Mouse (Mus musculus): Measurements from ENCODE around the gene Armc12. TPM values are rescaled to one million over a fixed set of nuclear protein-coding genes. Genes with fewer than 3 reads are reported as not detected.

Gene Armc12
- polyA plus RNA-seq (2012; ENCODE audit: insufficient read depth, low replicate concordance) = not detected in 2 replicates

GRCm38 (mm10) chr17:28530506-28530905, at the start of gene Armc12:
Armc12 (plus strand) TSS chr17:28530806.
- Histone ChIP-seq H3K9me3 (peaks cover 3% of the 10 kb centered on the region), H3K36me3 (replicated peaks; ENCODE audit: low read length) (no peaks in the 10 kb centered on the region), H3K4me1 (peaks cover 28% of the 10 kb centered on the region), H3K4me3 (replicated peaks) (no peak within 1 kb of the TSS), H3K27me3 (replicated peaks) (peaks cover 33% of the 10 kb centered on the region)
- TF ChIP-seq FLI1 (IDR thresholded peaks at IDR 0.05; ENCODE audit: low read length) (no peak), GATA1 (IDR thresholded peaks at IDR 0.05; ENCODE audit: borderline replicate concordance, low read length) (no peak)

GRCm38 (mm10) chr17:28484704-28485445, 45.7 kb upstream of the Armc12 start:
- Histone ChIP-seq H3K27me3 (replicated peaks) (no peaks in the 10 kb centered on the region), H3K9me3 (0 out of 2 replicates have a peak, but pooled peaks cover 3% of the 10 kb centered on the region), H3K36me3 (replicated peaks; ENCODE audit: low read length) (peaks cover 6% of the 10 kb centered on the region), H3K4me3 (replicated peaks) (peak overlapping the region; percentile 97), H3K4me1 (peaks cover 29% of the 10 kb centered on the region)
- TF ChIP-seq GATA1 (IDR thresholded peaks at IDR 0.05; ENCODE audit: borderline replicate concordance, low read length) (no peak), FLI1 (IDR thresholded peaks at IDR 0.05; ENCODE audit: low read length) (no peak)

DNA sequence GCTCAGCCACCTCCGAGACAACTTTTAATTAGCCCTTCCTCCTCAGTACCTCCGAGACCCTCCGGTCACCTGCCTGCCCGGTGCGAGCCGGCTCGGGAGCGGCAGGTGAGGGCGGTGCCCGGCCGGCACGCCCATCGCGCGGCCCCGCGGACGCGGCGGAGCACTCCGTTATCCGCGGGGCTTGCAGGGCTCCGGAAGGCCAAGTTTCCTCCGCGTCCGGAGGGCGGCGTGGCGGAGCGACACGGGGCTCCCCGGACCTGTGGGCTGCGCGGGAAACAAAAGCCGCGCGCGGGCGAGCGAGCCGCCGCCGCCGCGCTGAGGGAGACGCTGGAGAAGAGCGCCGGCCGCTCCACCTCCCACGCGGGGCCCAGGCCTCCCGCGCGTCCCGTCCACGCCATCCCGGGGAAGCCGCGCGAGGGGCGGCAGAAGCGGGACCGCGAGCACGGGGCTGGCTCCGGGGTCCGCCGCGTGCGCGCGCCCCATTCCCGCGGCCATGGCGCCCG, 45.1 kb upstream of the Armc12 start:
- Histone ChIP-seq H3K36me3 (replicated peaks; ENCODE audit: low read length) (peaks cover 3% of the 10 kb centered on the region), H3K9me3 (0 out of 2 replicates have a peak, but pooled peaks cover 3% of the 10 kb centered on the region)
- TF ChIP-seq FLI1 (IDR thresholded peaks at IDR 0.05; ENCODE audit: low read length) (no peak), GATA1 (IDR thresholded peaks at IDR 0.05; ENCODE audit: borderline replicate concordance, low read length) (no peak)

GRCm38 (mm10) chr17:28485977-28486400, 44.6 kb upstream of the Armc12 start:
- peaks cover 29% of the 10 kb centered on the region for H3K4me1 ChIP-seq
- H3K36me3 ChIP-seq (replicated peaks; ENCODE audit: low read length) = peaks cover 3% of the 10 kb centered on the region
- H3K4me3 ChIP-seq (replicated peaks) = peak overlapping the region; percentile 97
- H3K9me3 ChIP-seq = 0 out of 2 replicates have a peak, but pooled peaks cover 3% of the 10 kb centered on the region
- no peaks in the 10 kb centered on the region for H3K27me3 ChIP-seq (replicated peaks)
- TF ChIP-seq GATA1 (IDR thresholded peaks at IDR 0.05; ENCODE audit: borderline replicate concordance, low read length) (no peak), FLI1 (IDR thresholded peaks at IDR 0.05; ENCODE audit: low read length) (no peak)

More for the DNA sequence above, 45.1 kb upstream of the Armc12 start:
- peaks cover 29% of the 10 kb centered on the region for H3K4me1 ChIP-seq
- no peaks in the 10 kb centered on the region for H3K27me3 ChIP-seq (replicated peaks)
- peak overlapping the region; percentile 97 for H3K4me3 ChIP-seq (replicated peaks)

GRCm38 (mm10) chr17:28486720-28487119, 43.9 kb upstream of the Armc12 start:
- TF ChIP-seq GATA1 (IDR thresholded peaks at IDR 0.05; ENCODE audit: borderline replicate concordance, low read length) (no peak), FLI1 (IDR thresholded peaks at IDR 0.05; ENCODE audit: low read length) (no peak)
- H3K36me3 ChIP-seq (replicated peaks; ENCODE audit: low read length) = no peaks in the 10 kb centered on the region
- H3K27me3 ChIP-seq (replicated peaks) = peaks cover 4% of the 10 kb centered on the region

DNA sequence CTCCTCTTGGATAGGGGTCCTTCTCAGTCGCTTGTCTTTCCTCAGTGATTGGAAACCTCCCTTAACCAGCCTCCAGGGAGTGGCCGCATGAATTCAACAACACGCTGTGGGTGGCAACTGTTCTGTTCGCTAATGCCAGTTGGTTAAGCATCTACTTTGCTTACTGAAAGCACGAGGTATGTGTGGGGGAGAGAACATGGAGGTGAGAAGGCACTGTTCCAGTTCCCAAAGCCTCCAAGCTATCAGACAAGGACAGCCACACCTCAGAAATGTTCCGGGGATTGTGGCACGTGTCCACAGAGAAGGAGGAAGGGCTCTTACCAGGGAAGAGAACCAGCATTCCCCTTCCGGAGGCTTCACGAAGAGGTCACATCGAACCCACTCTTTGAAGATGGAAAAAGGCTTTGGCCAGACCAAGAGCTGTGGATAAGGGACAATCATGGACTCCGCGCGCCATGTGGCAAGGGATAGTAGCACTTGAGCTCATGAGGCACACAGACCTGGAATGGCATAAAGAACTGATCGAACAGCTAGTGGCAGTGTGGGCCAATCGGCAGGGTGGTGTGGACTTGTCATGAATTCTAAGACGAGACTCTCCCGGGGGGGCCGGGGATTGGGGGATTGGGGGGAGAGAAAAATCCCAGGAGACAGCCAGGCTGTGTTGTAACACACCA, 42.9 kb upstream of the Armc12 start:
- no peaks in the 10 kb centered on the region for H3K36me3 ChIP-seq (replicated peaks; ENCODE audit: low read length)
- peaks cover 27% of the 10 kb centered on the region for H3K4me1 ChIP-seq
- peaks cover 4% of the 10 kb centered on the region for H3K27me3 ChIP-seq (replicated peaks)
- 0 out of 2 replicates have a peak, but pooled peaks cover 3% of the 10 kb centered on the region for H3K9me3 ChIP-seq
- no peak overlapping the region for H3K4me3 ChIP-seq (replicated peaks)
- TF ChIP-seq GATA1 (IDR thresholded peaks at IDR 0.05; ENCODE audit: borderline replicate concordance, low read length) (no peak), FLI1 (IDR thresholded peaks at IDR 0.05; ENCODE audit: low read length) (no peak)

More at GRCm38 (mm10) chr17:28486720-28487119, 43.9 kb upstream of the Armc12 start:
- H3K9me3 ChIP-seq = 0 out of 2 replicates have a peak, but pooled peaks cover 3% of the 10 kb centered on the region
- peak overlapping the region; percentile 97 for H3K4me3 ChIP-seq (replicated peaks)
- peaks cover 29% of the 10 kb centered on the region for H3K4me1 ChIP-seq

DNA sequence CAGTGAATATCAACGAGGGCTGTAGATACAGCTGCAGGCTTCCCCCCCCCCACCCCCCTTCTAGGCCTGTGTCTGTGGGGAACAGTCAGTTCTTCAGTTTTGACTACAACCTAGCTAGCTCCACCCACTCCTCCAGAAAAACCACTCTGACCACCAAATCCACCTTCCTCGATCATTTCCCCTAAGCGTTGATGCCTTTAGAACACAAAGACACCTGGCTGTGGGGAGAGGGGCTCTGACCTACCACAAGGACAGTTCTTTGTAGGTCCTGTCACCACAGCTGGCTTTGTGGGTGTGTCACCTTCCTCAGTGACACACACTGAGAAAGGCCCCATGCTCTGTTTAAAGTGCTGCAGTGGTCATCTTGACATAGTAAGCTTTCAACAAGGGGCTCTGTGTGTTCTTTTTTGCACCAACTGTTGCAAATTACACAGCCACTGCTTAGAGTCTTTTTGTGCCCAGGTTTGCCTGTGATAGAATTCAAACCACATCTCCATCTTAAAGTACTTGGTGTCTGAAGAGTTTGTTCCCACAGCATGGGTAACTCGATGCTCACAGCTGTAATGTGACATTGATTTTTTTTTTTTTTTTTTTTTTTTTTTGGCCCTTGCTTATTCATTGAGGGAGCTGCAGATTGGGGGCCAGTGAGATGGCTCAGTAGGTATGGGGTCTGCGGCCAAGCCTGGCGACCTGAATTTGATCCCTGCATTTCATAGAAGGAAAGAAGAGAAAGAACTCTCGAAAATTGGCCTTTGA, 42.2 kb upstream of the Armc12 start:
- H3K4me3 ChIP-seq (replicated peaks) = no peak overlapping the region
- 0 out of 2 replicates have a peak, but pooled peaks cover 3% of the 10 kb centered on the region for H3K9me3 ChIP-seq
- H3K27me3 ChIP-seq (replicated peaks) = peaks cover 8% of the 10 kb centered on the region
- peaks cover 25% of the 10 kb centered on the region for H3K4me1 ChIP-seq
- no peaks in the 10 kb centered on the region for H3K36me3 ChIP-seq (replicated peaks; ENCODE audit: low read length)
- TF ChIP-seq GATA1 (IDR thresholded peaks at IDR 0.05; ENCODE audit: borderline replicate concordance, low read length) (no peak), FLI1 (IDR thresholded peaks at IDR 0.05; ENCODE audit: low read length) (no peak)

- H3K27me3 ChIP-seq (replicated peaks) = peaks cover 8% of the 10 kb centered on the region
- 0 out of 2 replicates have a peak, but pooled peaks cover 3% of the 10 kb centered on the region for H3K9me3 ChIP-seq
- H3K4me1 ChIP-seq = peaks cover 14% of the 10 kb centered on the region
- TF ChIP-seq GATA1 (IDR thresholded peaks at IDR 0.05; ENCODE audit: borderline replicate concordance, low read length) (no peak), FLI1 (IDR thresholded peaks at IDR 0.05; ENCODE audit: low read length) (no peak)
- no peak overlapping the region for H3K4me3 ChIP-seq (replicated peaks)
- no peaks in the 10 kb centered on the region for H3K36me3 ChIP-seq (replicated peaks; ENCODE audit: low read length)
These were observed 39.4 kb upstream of the Armc12 start for GRCm38 (mm10) chr17:28491035-28491770.
